Mouse (Mus musculus) embryo, embryonic 9.5 days (tissue): ENCODE measurements around the gene Nek4.

Experiments used
- DNase-seq: peaks from one replicate; pipeline ENCODE4 v3.0.0-alpha.2; 2017; ENCODE audit errors: extremely low spot score

Gene Nek4

GRCm38 (mm10) chr14:30960366-30960765 is 9.2 kb downstream of the Nek4 start:
- no peak for DNase-seq

- no peak for DNase-seq
These were observed 23.0 kb downstream of the Nek4 start for GRCm38 (mm10) chr14:30974204-30974603.

- no peak for DNase-seq
These were observed 25.0 kb downstream of the Nek4 start for GRCm38 (mm10) chr14:30976222-30976621.

DNA sequence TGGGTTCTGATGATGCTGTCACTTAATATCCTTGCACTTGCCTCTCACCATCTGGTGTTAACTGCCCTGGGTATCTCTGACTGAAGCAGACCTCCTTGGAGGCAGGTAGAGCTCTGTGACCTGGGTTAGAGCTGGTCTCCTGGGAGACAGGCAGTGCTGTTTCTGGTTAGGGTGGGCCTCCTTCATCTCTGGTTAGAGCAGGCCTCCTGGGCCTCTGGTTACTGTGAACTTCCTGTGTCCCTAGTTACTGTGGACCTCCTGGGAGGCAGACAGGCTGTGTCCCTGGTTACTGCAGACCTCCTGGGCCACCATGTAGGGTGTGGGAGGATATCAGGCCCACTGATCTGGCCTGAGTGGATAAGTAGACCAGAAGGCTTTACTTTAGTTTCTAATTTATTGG is 45.2 kb downstream of the Nek4 start:
- no peak for DNase-seq

DNA sequence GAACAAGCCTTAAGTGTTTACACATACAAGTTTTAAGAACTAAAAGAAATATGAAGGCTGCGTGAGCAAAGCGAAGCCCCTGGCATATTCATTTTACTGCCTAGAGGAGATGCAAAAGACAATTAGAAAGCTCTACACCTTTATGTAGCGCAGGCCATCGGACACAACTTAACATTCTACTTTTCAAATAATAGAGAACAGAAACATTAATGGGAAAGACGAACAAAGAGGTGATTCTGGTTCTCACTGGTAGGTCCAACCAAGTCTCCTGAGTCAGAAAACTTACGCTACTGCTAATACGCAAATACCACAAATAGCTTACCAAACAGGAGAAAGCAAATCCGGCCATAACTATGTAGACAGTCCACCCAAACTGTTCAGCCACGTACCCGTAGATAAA is 49.2 kb downstream of the Nek4 start:
- no peak for DNase-seq

DNA sequence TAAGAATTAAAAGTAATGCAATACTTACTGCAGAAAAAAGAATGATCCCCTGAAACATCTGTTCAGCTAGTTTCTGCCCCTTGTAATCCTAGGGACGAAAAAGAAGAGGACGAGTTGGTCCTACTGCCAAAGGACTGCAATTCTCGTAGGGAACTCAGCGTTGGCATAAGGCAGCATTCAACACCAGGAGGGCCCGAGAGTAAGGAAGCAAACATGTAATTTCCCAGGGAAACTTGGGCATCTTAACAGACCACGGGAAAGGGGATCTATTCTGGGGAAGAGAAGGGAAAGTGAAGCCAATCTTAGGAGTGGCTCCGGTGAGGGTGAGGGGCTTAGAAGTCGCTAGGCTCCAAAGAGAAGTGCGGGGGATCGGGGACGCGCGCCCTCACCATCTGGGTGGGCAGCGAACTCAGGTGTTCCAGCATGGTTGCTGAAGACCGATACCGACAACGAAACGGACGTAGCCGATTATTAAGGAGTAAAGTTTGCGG is 49.7 kb downstream of the Nek4 start:
- DNase-seq = no peak

GRCm38 (mm10) chr14:31001307-31002205 is 50.4 kb downstream of the Nek4 start, which contains the start of the genes Glt8d1 and Spcs1:
Glt8d1 (plus strand) TSS chr14:31001400.
Spcs1 (minus strand) TSS chr14:31001672.
- DNase-seq = peak; percentile 90

DNA sequence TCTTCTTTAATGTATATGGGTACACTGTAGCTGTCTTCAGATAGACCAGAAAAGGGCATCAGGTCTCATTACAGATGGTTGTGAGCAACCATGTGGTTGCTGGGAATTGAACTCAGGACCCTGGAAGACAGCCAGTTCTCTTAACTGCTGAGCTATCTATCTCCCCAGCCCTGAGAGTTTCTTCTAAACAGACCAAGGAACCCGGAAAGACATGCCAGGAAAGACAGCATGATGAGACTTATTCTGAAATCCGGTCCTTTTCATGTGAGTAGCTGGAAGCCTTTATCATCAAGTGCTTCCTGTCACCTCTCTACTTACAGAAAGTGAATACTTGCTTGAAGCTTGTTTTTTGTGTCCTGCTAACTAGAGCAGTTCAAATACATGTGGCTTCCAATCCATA is 53.4 kb downstream of the Nek4 start:
- no peak for DNase-seq

DNA sequence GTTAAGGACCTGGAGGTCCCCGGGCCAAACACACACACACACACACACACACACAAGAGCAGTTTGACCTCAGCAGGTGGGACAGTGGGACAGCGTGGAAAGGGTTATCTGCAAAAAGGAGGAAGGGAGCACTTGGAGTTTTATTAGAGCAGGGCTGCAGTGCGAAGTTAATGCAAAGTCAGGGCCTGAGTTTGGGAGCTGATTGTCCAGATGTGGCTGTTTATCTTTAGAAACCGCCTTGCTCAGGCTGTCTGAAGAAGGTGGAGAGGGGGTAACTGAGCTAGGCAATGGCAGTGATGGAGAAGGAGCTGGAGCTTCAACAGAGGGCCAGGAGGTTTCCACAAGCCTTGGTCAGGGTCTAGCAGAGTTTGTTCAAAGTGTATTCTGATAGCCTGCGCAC is 55.6 kb downstream of the Nek4 start:
- no peak for DNase-seq

GRCm38 (mm10) chr14:31011588-31011987 is 60.4 kb downstream of the Nek4 start:
- peak; percentile 12 for DNase-seq

DNA sequence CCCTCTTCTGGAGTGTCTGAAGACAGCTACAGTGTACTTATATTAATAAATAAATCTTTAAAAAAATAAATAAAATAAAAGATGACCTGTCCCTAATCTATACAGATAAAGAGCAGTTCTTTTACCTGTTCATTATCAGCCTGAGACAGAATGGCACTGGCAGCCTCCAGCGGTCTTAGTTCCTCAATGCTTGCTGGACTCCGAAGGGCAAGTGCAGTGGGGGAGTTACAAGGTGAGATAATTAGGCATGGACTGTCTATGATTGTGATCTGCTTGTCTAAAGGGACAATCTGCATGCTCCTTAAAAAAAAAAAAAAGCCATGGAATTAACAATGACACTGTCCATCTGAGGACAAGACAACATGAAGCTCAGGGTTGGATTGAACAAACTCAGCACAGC is 62.8 kb downstream of the Nek4 start:
- DNase-seq = no peak

- DNase-seq = no peak
These were observed 64.9 kb downstream of the Nek4 start for GRCm38 (mm10) chr14:31016063-31016462.

GRCm38 (mm10) chr14:31017854-31018253 is 66.7 kb downstream of the Nek4 start:
- DNase-seq = peak; percentile 46

GRCm38 (mm10) chr14:31018860-31019291 is 67.7 kb downstream of the Nek4 start, which contains the start of the genes Pbrm1 and Gnl3:
Pbrm1 (plus strand) TSS chr14:31019138.
Gnl3 (minus strand) TSS chr14:31019152.
- peak; percentile 97 for DNase-seq

DNA sequence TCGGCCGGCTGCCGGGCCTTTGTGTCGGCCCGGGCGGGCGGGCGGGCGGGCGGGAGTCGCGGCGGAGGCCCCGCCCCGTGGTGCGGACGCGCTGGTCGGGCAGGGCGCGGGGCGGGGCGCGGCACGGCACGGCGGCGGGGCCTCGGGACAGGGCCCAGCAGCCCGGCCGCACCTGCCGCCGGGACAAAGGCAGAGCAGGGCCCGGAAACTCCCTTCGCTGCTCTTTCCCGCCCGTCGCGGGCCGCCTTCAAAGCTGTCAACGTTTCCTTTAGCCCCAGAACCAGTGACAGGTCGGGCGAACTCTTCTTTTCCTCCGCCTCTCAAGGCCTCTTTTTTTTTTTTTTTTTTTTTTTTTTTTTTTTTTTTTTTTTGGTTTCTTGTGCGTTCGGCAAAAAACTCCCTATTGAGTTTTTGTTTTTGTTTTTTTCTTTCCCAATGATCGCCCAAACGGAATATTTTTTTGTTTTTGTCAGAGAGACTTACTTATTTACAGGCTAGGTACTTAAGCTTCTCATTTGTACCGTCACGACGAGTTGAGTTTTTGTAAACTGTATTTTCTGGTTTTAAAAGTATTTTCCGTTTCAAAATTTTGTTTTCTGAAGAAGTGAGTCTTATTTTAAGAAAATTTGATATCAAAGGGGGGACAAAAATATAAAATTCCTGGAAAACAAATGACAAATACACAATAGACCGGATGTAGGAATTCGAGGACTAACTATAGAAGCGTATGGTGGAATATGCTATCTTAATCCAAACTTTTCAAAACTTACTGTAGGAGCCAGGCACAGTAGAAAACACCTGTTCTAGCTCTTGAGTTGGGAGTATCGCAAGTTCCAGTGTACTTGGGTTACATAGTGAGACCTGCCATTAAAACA is 68.4 kb downstream of the Nek4 start:
- no peak for DNase-seq

GRCm38 (mm10) chr14:31022579-31022978 is 71.4 kb downstream of the Nek4 start:
- no peak for DNase-seq

DNA sequence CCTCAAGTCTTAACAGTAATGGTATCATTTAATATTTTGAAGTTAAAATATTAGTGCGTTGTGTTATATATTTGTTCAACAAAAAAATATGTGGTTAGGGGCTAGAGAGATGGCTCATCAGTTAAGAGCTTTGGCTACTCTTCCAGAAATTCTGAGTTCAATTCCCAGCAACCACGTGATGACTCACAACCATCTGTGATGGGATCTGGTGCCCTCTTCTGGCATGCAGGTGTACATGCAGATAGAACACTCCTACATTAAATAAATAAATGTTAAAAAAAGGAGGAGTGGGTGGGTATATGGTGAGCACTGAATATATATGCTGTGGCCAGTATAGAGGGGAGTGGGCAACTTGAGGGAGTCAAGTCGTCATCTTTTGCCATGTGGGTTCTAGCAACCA is 74.6 kb downstream of the Nek4 start:
- no peak for DNase-seq
